Mouse (Mus musculus): ENCODE measurements around the gene Tmem212. TPM values are rescaled to one million over a fixed set of nuclear protein-coding genes. Genes with fewer than 3 reads are reported as not detected.

The Tmem212 gene
- polyA plus RNA-seq, 1 experiment from 2014 or later = not detected

DNA sequence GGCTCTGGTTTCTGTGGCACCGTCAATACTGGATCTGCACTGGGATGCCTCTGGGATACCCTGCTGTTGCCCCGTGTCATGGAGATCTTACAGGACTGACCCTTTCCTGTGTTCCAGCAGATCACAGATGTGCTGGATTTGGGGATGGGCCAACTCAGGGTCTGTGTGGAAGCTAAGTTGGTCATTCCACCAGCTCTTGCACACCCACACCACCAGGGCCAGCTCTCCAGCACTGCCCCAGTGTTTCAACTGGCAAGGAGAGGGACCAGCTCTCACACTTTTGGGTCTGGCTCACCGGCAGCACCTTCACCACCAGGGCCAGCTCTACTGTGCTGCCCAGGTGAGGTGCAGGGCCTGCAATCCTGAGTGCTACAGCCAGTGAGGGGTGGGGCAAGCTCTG, 68.9 kb downstream of the Tmem212 start:
- H3K4me1 ChIP-seq = no peaks in the 10 kb centered on the region
- WGBS = 85% methylated on average over 3 of the region's 3 CpGs
- no peak for ATAC-seq (ENCODE audit: low FRiP score, low read depth)
- H3K27ac ChIP-seq = no peak overlapping the region
- H3K4me2 ChIP-seq (replicated peaks) = no peak overlapping the region
- H3K4me3 ChIP-seq = no peak overlapping the region
- H3K9ac ChIP-seq = no peak overlapping the region
- H3K36me3 ChIP-seq = no peaks in the 10 kb centered on the region
- no peaks in the 10 kb centered on the region for H3K9me3 ChIP-seq
- no peaks in the 10 kb centered on the region for H3K27me3 ChIP-seq (replicated peaks)

DNA sequence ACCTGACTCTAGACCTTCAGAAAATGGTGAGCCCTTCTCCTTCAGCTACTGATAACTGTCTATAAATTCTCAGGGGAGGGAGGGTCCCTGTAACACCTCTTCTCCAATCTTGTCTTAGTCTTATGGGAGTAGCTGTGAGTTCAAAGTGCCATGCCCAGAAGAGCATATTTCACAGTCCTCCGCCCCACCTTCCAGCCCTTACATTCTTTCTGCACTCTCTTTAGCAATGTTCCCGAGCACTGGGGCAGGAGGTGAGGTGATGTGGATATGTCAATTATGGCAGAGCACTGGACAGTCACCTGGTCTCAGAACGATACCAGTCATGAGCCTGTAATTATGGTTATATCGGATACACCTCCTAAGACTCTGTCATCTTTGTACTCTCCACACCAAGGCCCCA, 70.2 kb downstream of the Tmem212 start:
- Histone ChIP-seq H3K4me1 (no peaks in the 10 kb centered on the region), H3K9me3 (no peaks in the 10 kb centered on the region), H3K9ac (no peak overlapping the region), H3K4me2 (replicated peaks) (no peak overlapping the region), H3K36me3 (no peaks in the 10 kb centered on the region), H3K27ac (no peak overlapping the region), H3K4me3 (no peak overlapping the region), H3K27me3 (replicated peaks) (no peaks in the 10 kb centered on the region)
- ATAC-seq (ENCODE audit: low FRiP score, low read depth) = no peak
- WGBS = 88% methylated on average over 4 of the region's 4 CpGs

Other genes starting within 250 kb of the Tmem212 start
- gene Fndc3b, start 185.1 kb downstream of the Tmem212 start, polyA plus RNA-seq (2016; fragmentation: Nextera tagmentation; extraction: Ambion mirVana) = 14.4 and 16.0 TPM in 2 replicates
- gene Pld1, start 42.3 kb upstream of the Tmem212 start, polyA plus RNA-seq (2016; fragmentation: Nextera tagmentation; extraction: Ambion mirVana) = 4.2 TPM in 2 replicates

Measured in neural tube, embryonic 12.5 days (tissue).